Comparison of ENCODE assay signal across 21 mouse cellular contexts in the genomic region with DNA sequence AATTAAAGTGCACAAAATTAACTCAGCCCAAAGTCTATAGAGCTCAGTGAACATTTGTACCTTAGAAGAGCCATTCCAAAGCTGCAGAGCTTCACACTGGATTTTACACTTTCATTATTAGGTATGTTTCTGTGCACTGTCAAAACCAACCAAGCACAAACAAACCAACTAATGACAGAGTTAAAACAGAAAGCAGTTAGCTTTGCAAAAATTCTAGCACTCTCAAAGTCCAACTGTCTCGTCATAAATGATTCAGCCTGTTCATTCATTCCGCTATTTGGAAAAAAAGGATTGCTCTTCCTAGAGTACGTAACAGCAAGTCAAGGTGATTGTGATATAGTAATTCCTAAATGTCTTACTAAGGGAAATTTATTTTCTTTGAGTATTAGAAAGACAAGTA.
"Had no signal": no experiment of that assay in that cellular context is flagged by ENCODE, and none has a peak within 500 bp of the region (broad histone marks: within the 10 kb centered on the region; RNA-seq: fewer than 3 reads in every experiment).

No protein-coding gene starts in this region.

- H3K27ac ChIP-seq: heart, embryonic 10.5 days; hindbrain, embryonic 10.5 days; hindbrain, embryonic 14.5 days; intestine, embryonic 15.5 days; layer of hippocampus, adult 2 months; left cerebral cortex, adult 2 months; limb, embryonic 10.5 days; limb, embryonic 12.5 days; liver, embryonic 14.5 days had no signal

- ATAC-seq: forebrain, embryonic 16.5 days; hindbrain, embryonic 16.5 days; inflammation-experienced regulatory T-cells, adult 6 months; intestine, embryonic 15.5 days; intestine, postnatal 0 days had no signal

- H3K27me3 ChIP-seq: heart, embryonic 12.5 days; hindbrain, embryonic 12.5 days; intestine, embryonic 15.5 days; limb, embryonic 12.5 days had no signal

- H3K9me3 ChIP-seq: heart, embryonic 10.5 days; heart, embryonic 12.5 days; hindbrain, embryonic 10.5 days; hindbrain, embryonic 12.5 days; intestine, embryonic 15.5 days; limb, embryonic 10.5 days; limb, embryonic 12.5 days had no signal

- H3K4me1 ChIP-seq: heart, embryonic 10.5 days; heart, embryonic 12.5 days; hindbrain, embryonic 10.5 days; limb, embryonic 12.5 days had no signal

- H3K36me3 ChIP-seq: intestine, embryonic 15.5 days had no signal

- H3K4me2 ChIP-seq: heart, embryonic 12.5 days; hindbrain, embryonic 12.5 days; hindbrain, embryonic 14.5 days; intestine, embryonic 15.5 days; limb, embryonic 12.5 days had no signal

- H3K9ac ChIP-seq: heart, embryonic 12.5 days; hindbrain, embryonic 12.5 days; hindbrain, embryonic 14.5 days; intestine, embryonic 15.5 days; limb, embryonic 12.5 days; liver, embryonic 14.5 days had no signal

- DNase-seq: gastrocnemius, postnatal 25 days; heart, adult 18-20 months; heart, postnatal 10 days; heart, postnatal 4 days; kidney, adult 18-20 months; liver had no signal

- H3K4me3 ChIP-seq: heart, embryonic 10.5 days; heart, embryonic 12.5 days; hindbrain, embryonic 10.5 days; hindbrain, embryonic 12.5 days; intestine, embryonic 15.5 days; layer of hippocampus, adult 2 months; left cerebral cortex, adult 2 months; limb, embryonic 10.5 days; limb, embryonic 12.5 days had no signal
